Mouse (Mus musculus): ENCODE measurements around the gene Slco1a6. TPM values are rescaled to one million over a fixed set of nuclear protein-coding genes. Genes with fewer than 3 reads are reported as not detected.
"Not testable (repeated sequence)": the region's sequence is repeated elsewhere in the genome, so short reads cannot be mapped to it uniquely, and the experiment has no call there.

The Slco1a6 gene
- polyA plus RNA-seq (2015; fragmentation: Nextera tagmentation; extraction: Ambion mirVana), result 0.11 and 0.13 TPM in 2 replicates

- Histone ChIP-seq H3K4me1 (replicated peaks; ENCODE audit: control insufficient read depth, insufficient read depth) (no peaks in the 10 kb centered on the region), H3K4me2 (replicated peaks; ENCODE audit: low read depth) (no peak within 1 kb of the TSS), H3K9ac (ENCODE audit: low read length) (no peak within 1 kb of the TSS), H3K4me3 (ENCODE audit: low read depth, low read length) (no peak within 1 kb of the TSS), H3K36me3 (ENCODE audit: control insufficient read depth, insufficient read depth, low read length) (no peaks in the 10 kb centered on the region), H3K27me3 (ENCODE audit: control insufficient read depth, insufficient read depth, low read length) (no peaks in the 10 kb centered on the region), H3K9me3 (ENCODE audit: control insufficient read depth, low read length) (no peaks in the 10 kb centered on the region), H3K27ac (replicated peaks) (no peak within 1 kb of the TSS)
- ATAC-seq (ENCODE audit: low FRiP score, low TSS enrichment) (no peak), DNase-seq (ENCODE audit: low spot score) (no peak)
- no peak for TF ChIP-seq CTCF (IDR thresholded peaks at IDR 0.05; ENCODE audit: low read depth)
- no peak for TF ChIP-seq EP300 (optimal IDR thresholded peaks at IDR 0.05)
- WGBS, result 86% methylated on average over 4 of the region's 4 CpGs
These were observed at the start of gene Slco1a6 for GRCm38 (mm10) chr6:142208421-142208820. Gene Slco1a6, minus strand, starts transcription at chr6:142208521.

GRCm38 (mm10) chr6:142250738-142251307 is 42.5 kb upstream of the Slco1a6 start:
- not testable (repeated sequence) for H3K36me3 ChIP-seq (ENCODE audit: control insufficient read depth, insufficient read depth, low read length); H3K4me1 ChIP-seq (replicated peaks; ENCODE audit: control insufficient read depth, insufficient read depth); H3K9ac ChIP-seq (ENCODE audit: low read length); H3K4me2 ChIP-seq (replicated peaks; ENCODE audit: low read depth); H3K27ac ChIP-seq (replicated peaks); ATAC-seq (ENCODE audit: low FRiP score, low TSS enrichment); H3K4me3 ChIP-seq (ENCODE audit: low read depth, low read length); DNase-seq (ENCODE audit: low spot score); H3K9me3 ChIP-seq (ENCODE audit: control insufficient read depth, low read length); H3K27me3 ChIP-seq (ENCODE audit: control insufficient read depth, insufficient read depth, low read length)
- WGBS, result 88% methylated on average over 1 of the region's 1 CpGs

- no peaks in the 10 kb centered on the region for H3K36me3 ChIP-seq (ENCODE audit: control insufficient read depth, insufficient read depth, low read length)
- no peaks in the 10 kb centered on the region for H3K9me3 ChIP-seq (ENCODE audit: control insufficient read depth, low read length)
- DNase-seq (ENCODE audit: low spot score), result no peak
- H3K9ac ChIP-seq (ENCODE audit: low read length), result no peak overlapping the region
- TF ChIP-seq EP300 (optimal IDR thresholded peaks at IDR 0.05) (no peak), CTCF (IDR thresholded peaks at IDR 0.05; ENCODE audit: low read depth) (no peak)
- no peak overlapping the region for H3K4me3 ChIP-seq (ENCODE audit: low read depth, low read length)
- WGBS, result 89% methylated on average over 5 of the region's 5 CpGs
- H3K27me3 ChIP-seq (ENCODE audit: control insufficient read depth, insufficient read depth, low read length), result no peaks in the 10 kb centered on the region
- H3K4me1 ChIP-seq (replicated peaks; ENCODE audit: control insufficient read depth, insufficient read depth), result no peaks in the 10 kb centered on the region
- no peak overlapping the region for H3K4me2 ChIP-seq (replicated peaks; ENCODE audit: low read depth)
- no peak overlapping the region for H3K27ac ChIP-seq (replicated peaks)
- no peak for ATAC-seq (ENCODE audit: low FRiP score, low TSS enrichment)
These were observed 36.7 kb upstream of the Slco1a6 start for GRCm38 (mm10) chr6:142245065-142245464.

- Histone ChIP-seq H3K4me3 (ENCODE audit: low read depth, low read length) (no peak overlapping the region), H3K36me3 (ENCODE audit: control insufficient read depth, insufficient read depth, low read length) (no peaks in the 10 kb centered on the region), H3K4me2 (replicated peaks; ENCODE audit: low read depth) (no peak overlapping the region), H3K27ac (replicated peaks) (no peak overlapping the region), H3K9ac (ENCODE audit: low read length) (no peak overlapping the region), H3K27me3 (ENCODE audit: control insufficient read depth, insufficient read depth, low read length) (no peaks in the 10 kb centered on the region), H3K9me3 (ENCODE audit: control insufficient read depth, low read length) (no peaks in the 10 kb centered on the region), H3K4me1 (replicated peaks; ENCODE audit: control insufficient read depth, insufficient read depth) (no peaks in the 10 kb centered on the region)
- TF ChIP-seq CTCF (IDR thresholded peaks at IDR 0.05; ENCODE audit: low read depth), result no peak
- TF ChIP-seq EP300 (optimal IDR thresholded peaks at IDR 0.05), result no peak
- no peak for DNase-seq (ENCODE audit: low spot score)
- ATAC-seq (ENCODE audit: low FRiP score, low TSS enrichment), result no peak
- 63% methylated on average over 1 of the region's 1 CpGs for WGBS
These were observed 31.1 kb upstream of the Slco1a6 start for GRCm38 (mm10) chr6:142239468-142239867.

GRCm38 (mm10) chr6:142220138-142220537 is 11.8 kb upstream of the Slco1a6 start:
- H3K4me3 ChIP-seq (ENCODE audit: low read depth, low read length), result no peak overlapping the region
- H3K27me3 ChIP-seq (ENCODE audit: control insufficient read depth, insufficient read depth, low read length), result no peaks in the 10 kb centered on the region
- no peaks in the 10 kb centered on the region for H3K36me3 ChIP-seq (ENCODE audit: control insufficient read depth, insufficient read depth, low read length)
- TF ChIP-seq EP300 (optimal IDR thresholded peaks at IDR 0.05) (no peak), CTCF (IDR thresholded peaks at IDR 0.05; ENCODE audit: low read depth) (no peak)
- H3K9me3 ChIP-seq (ENCODE audit: control insufficient read depth, low read length), result no peaks in the 10 kb centered on the region
- no peak overlapping the region for H3K27ac ChIP-seq (replicated peaks)
- ATAC-seq (ENCODE audit: low FRiP score, low TSS enrichment) (no peak), DNase-seq (ENCODE audit: low spot score) (no peak)
- no peaks in the 10 kb centered on the region for H3K4me1 ChIP-seq (replicated peaks; ENCODE audit: control insufficient read depth, insufficient read depth)
- no peak overlapping the region for H3K4me2 ChIP-seq (replicated peaks; ENCODE audit: low read depth)
- H3K9ac ChIP-seq (ENCODE audit: low read length), result no peak overlapping the region

GRCm38 (mm10) chr6:142211821-142212220 is 3.5 kb upstream of the Slco1a6 start:
- H3K27me3 ChIP-seq (ENCODE audit: control insufficient read depth, insufficient read depth, low read length), result no peaks in the 10 kb centered on the region
- no peak overlapping the region for H3K4me2 ChIP-seq (replicated peaks; ENCODE audit: low read depth)
- no peaks in the 10 kb centered on the region for H3K9me3 ChIP-seq (ENCODE audit: control insufficient read depth, low read length)
- TF ChIP-seq CTCF (IDR thresholded peaks at IDR 0.05; ENCODE audit: low read depth) (no peak), EP300 (optimal IDR thresholded peaks at IDR 0.05) (no peak)
- H3K36me3 ChIP-seq (ENCODE audit: control insufficient read depth, insufficient read depth, low read length), result no peaks in the 10 kb centered on the region
- no peak overlapping the region for H3K4me3 ChIP-seq (ENCODE audit: low read depth, low read length)
- ATAC-seq (ENCODE audit: low FRiP score, low TSS enrichment), result no peak
- no peak for DNase-seq (ENCODE audit: low spot score)
- H3K9ac ChIP-seq (ENCODE audit: low read length), result no peak overlapping the region
- H3K27ac ChIP-seq (replicated peaks), result no peak overlapping the region
- no peaks in the 10 kb centered on the region for H3K4me1 ChIP-seq (replicated peaks; ENCODE audit: control insufficient read depth, insufficient read depth)
